Mouse (Mus musculus) intestine, embryonic 14.5 days (tissue): ENCODE measurements at regions not wholly inside any gene's neighbourhood (a gene's known extent, or its start where the extent isn't known, plus 50 kb on each side); places are given as distances from the start of the nearest gene placed in this dataset.

Experiments
- ATAC-seq: fragments of 200-750 bp; cut with Nextera tagmentation; replicated peaks from 2 replicates; pipeline ENCODE4 v1.8.0; 2017; ENCODE audit warnings: low read depth, moderate number of reproducible peaks, moderate TSS enrichment, moderate library complexity; ENCODE audit not compliant: low FRiP score, low TSS enrichment
- DNase-seq: peaks from one replicate; pipeline ENCODE4 v3.0.0-alpha.2; 2018; ENCODE audit warnings: low spot score
- H3K27ac ChIP-seq: fragments of 300-500 bp; sonication (generic); 2 replicates; pipeline ENCODE4 v1.5.1; 2014; ENCODE audit warnings: low read depth, mild to moderate bottlenecking, control low read depth
- H3K27me3 ChIP-seq: fragments of 300-500 bp; sonication (generic); replicated peaks from 2 replicates; pipeline ENCODE4 v1.6.1; 2014; ENCODE audit warnings: low read length, control low read depth; ENCODE audit not compliant: control insufficient read depth, insufficient read depth
- H3K36me3 ChIP-seq: fragments of 300-500 bp; sonication (generic); 2 replicates; pipeline ENCODE4 v1.6.1; 2014; ENCODE audit warnings: low read length, control low read depth; ENCODE audit not compliant: control insufficient read depth, insufficient read depth
- H3K4me1 ChIP-seq: fragments of 300-500 bp; sonication (generic); replicated peaks from 2 replicates; pipeline ENCODE4 v1.6.1; 2014; ENCODE audit warnings: low read length, control low read depth, mixed read lengths; ENCODE audit not compliant: control insufficient read depth, insufficient read depth
- H3K4me2 ChIP-seq: fragments of 300-500 bp; sonication (generic); 2 replicates; pipeline ENCODE4 v1.6.1; 2014; ENCODE audit warnings: low read length
- H3K4me3 ChIP-seq: fragments of 300-500 bp; sonication (generic); 2 replicates; pipeline ENCODE4 v1.5.1; 2014; ENCODE audit warnings: low read depth, low read length, control low read depth, mixed read lengths
- H3K9ac ChIP-seq: fragments of 300-500 bp; sonication (generic); 2 replicates; pipeline ENCODE4 v1.6.1; 2014; ENCODE audit warnings: mild to moderate bottlenecking, low read length
- H3K9me3 ChIP-seq: fragments of 300-500 bp; sonication (generic); 2 replicates; pipeline ENCODE4 v1.6.1; 2016; ENCODE audit warnings: low read length, control low read depth; ENCODE audit not compliant: control insufficient read depth
- WGBS: fragments of 180-500 bp; shearing (Covaris S2); extraction: QIAGEN DNeasy Blood & Tissue Kit; methylation state at CpG from one replicate; pipeline ENCODE4 v1.1.7; 2014; 5-methylcytosine and 5-hydroxymethylcytosine counted together

GRCm38 (mm10) chr3:35178759-35179440 lies 528.7 kb downstream of the Sox2 start:
- no peak for DNase-seq
- WGBS: 93% methylated on average over 12 of the region's 12 CpGs
- Histone ChIP-seq H3K9ac (no peak overlapping the region), H3K4me3 (no peak overlapping the region), H3K4me1 (no peaks in the 10 kb centered on the region), H3K27ac (no peak overlapping the region), H3K27me3 (no peaks in the 10 kb centered on the region), H3K9me3 (no peaks in the 10 kb centered on the region), H3K36me3 (no peaks in the 10 kb centered on the region), H3K4me2 (no peak overlapping the region)
- no peak for ATAC-seq

- no peak overlapping the region for H3K27ac ChIP-seq
- H3K27me3 ChIP-seq: no peaks in the 10 kb centered on the region
- H3K9ac ChIP-seq: no peak overlapping the region
- WGBS: 82% methylated on average over 5 of the region's 5 CpGs
- H3K4me1 ChIP-seq: no peaks in the 10 kb centered on the region
- DNase-seq (no peak), ATAC-seq (no peak)
- H3K4me2 ChIP-seq: no peak overlapping the region
- H3K4me3 ChIP-seq: no peak overlapping the region
- H3K36me3 ChIP-seq: no peaks in the 10 kb centered on the region
- H3K9me3 ChIP-seq: no peaks in the 10 kb centered on the region
Measured at GRCm38 (mm10) chr3:35208526-35208925, 545.4 kb upstream of the Atp11b start.

GRCm38 (mm10) chr3:35219394-35219793 lies 534.5 kb upstream of the Atp11b start:
- no peak overlapping the region for H3K4me3 ChIP-seq
- no peak overlapping the region for H3K27ac ChIP-seq
- no peaks in the 10 kb centered on the region for H3K4me1 ChIP-seq
- DNase-seq (no peak), ATAC-seq (no peak)
- no peak overlapping the region for H3K4me2 ChIP-seq
- H3K9me3 ChIP-seq: no peaks in the 10 kb centered on the region
- no peak overlapping the region for H3K9ac ChIP-seq
- H3K36me3 ChIP-seq: no peaks in the 10 kb centered on the region
- WGBS: 89% methylated on average over 6 of the region's 6 CpGs
- H3K27me3 ChIP-seq: no peaks in the 10 kb centered on the region

GRCm38 (mm10) chr3:35221183-35221582 lies 532.7 kb upstream of the Atp11b start:
- Histone ChIP-seq H3K9me3 (no peaks in the 10 kb centered on the region), H3K4me1 (peaks cover 2% of the 10 kb centered on the region; the same call in 1 of the 2 replicates), H3K4me3 (no peak overlapping the region), H3K27me3 (no peaks in the 10 kb centered on the region), H3K4me2 (no peak overlapping the region), H3K36me3 (no peaks in the 10 kb centered on the region), H3K27ac (no peak overlapping the region), H3K9ac (no peak overlapping the region)
- no peak for DNase-seq
- no peak for ATAC-seq
- 47% methylated on average over 3 of the region's 3 CpGs for WGBS

DNA sequence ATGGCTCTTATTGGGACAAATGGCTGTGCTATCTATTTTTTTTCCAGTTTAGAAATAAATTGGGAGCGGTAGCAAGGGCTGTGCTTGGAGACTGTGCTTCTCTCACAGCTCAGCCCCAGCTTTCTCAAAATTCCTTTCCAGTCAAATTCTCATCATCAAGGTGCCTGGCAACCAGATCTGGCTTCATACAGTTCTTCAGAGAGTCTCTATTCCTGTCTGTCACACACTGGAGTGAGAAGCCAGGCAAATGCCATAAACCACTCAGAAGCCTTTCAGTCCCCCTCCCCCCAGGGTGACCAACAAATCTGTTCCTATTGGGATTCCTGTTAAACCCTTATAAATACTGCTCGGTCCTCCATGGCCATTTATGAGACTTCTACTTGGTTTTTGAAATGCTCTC lies 531.7 kb upstream of the Atp11b start:
- WGBS: 36% methylated on average over 2 of the region's 2 CpGs
- no peak overlapping the region for H3K9ac ChIP-seq

GRCm38 (mm10) chr3:35225051-35225701 lies 528.7 kb upstream of the Atp11b start:
- Histone ChIP-seq H3K4me3 (no peak overlapping the region), H3K27ac (peak overlapping the region; percentile 64; the same call in 1 of the 2 replicates)

More for the DNA sequence above, 531.7 kb upstream of the Atp11b start:
- H3K4me1 ChIP-seq: peaks cover 2% of the 10 kb centered on the region; the same call in 1 of the 2 replicates
- H3K9me3 ChIP-seq: no peaks in the 10 kb centered on the region
- H3K27me3 ChIP-seq: no peaks in the 10 kb centered on the region
- H3K4me3 ChIP-seq: no peak overlapping the region
- no peak overlapping the region for H3K27ac ChIP-seq
- ATAC-seq: no peak
- H3K36me3 ChIP-seq: no peaks in the 10 kb centered on the region
- DNase-seq: no peak
- no peak overlapping the region for H3K4me2 ChIP-seq

DNA sequence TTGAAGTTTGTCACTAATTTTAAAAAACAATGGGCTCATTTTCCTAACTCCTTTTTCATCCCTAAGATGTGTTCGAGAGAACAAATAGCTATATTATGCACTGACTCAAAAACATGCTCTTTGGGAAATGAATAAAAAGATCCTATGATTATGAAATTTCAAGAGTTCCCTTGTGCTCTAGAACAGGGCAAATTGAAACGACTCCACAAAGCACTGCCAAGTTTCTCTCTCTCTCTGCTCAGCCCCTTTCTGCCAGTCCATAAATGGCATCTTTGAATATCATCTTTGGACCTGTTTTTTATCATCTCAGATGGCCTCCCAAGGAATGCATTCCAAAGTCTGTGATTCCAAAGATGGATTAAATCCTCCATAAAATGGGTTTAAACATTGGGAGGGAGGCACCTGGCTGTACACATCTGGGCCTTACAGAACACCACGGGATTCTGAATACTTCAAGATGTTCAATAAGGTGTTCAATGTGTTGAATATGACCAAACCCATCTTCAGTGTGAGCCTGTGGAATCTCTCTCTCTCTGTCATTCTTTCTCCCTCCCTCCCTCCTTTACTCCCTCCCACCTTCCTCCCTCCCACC lies 528.0 kb upstream of the Atp11b start:
- Histone ChIP-seq H3K4me3 (no peak overlapping the region), H3K36me3 (no peaks in the 10 kb centered on the region), H3K27ac (peak overlapping the region; percentile 64; the same call in 1 of the 2 replicates), H3K27me3 (no peaks in the 10 kb centered on the region), H3K4me2 (peak overlapping the region; percentile 25; the same call in 1 of the 2 replicates), H3K9ac (no peak overlapping the region), H3K9me3 (no peaks in the 10 kb centered on the region), H3K4me1 (peaks cover 2% of the 10 kb centered on the region; the same call in 1 of the 2 replicates)
- WGBS: 36% methylated on average over 3 of the region's 3 CpGs
- no peak for ATAC-seq
- no peak for DNase-seq

More at GRCm38 (mm10) chr3:35225051-35225701, 528.7 kb upstream of the Atp11b start:
- 11% methylated on average over 12 of the region's 12 CpGs for WGBS
- DNase-seq (peak; percentile 73), ATAC-seq (peak; percentile 77)
- Histone ChIP-seq H3K4me2 (peak overlapping the region; percentile 25), H3K27me3 (no peaks in the 10 kb centered on the region), H3K4me1 (peaks cover 2% of the 10 kb centered on the region; the same call in 1 of the 2 replicates), H3K36me3 (no peaks in the 10 kb centered on the region), H3K9me3 (no peaks in the 10 kb centered on the region), H3K9ac (no peak overlapping the region)

- no peak for DNase-seq
- H3K9ac ChIP-seq: no peak overlapping the region
- H3K4me3 ChIP-seq: no peak overlapping the region
- no peak overlapping the region for H3K27ac ChIP-seq
- 72% methylated on average over 10 of the region's 10 CpGs for WGBS
- H3K36me3 ChIP-seq: no peaks in the 10 kb centered on the region
- H3K4me1 ChIP-seq: no peaks in the 10 kb centered on the region
- no peak for ATAC-seq
- H3K4me2 ChIP-seq: no peak overlapping the region
- H3K27me3 ChIP-seq: no peaks in the 10 kb centered on the region
- H3K9me3 ChIP-seq: no peaks in the 10 kb centered on the region
Measured at GRCm38 (mm10) chr3:35231158-35231928, 522.6 kb upstream of the Atp11b start.
